Mouse (Mus musculus) frontal cortex, adult (tissue): ENCODE measurements at regions not wholly inside any gene's neighbourhood (a gene's known extent, or its start where the extent isn't known, plus 50 kb on each side); places are given as distances from the start of the nearest gene placed in this dataset.
"Not testable (repeated sequence)": the region's sequence is repeated elsewhere in the genome, so short reads cannot be mapped to it uniquely, and the experiment has no call there.

Experiments used
- ATAC-seq: cut with Nextera tagmentation; 2 replicates; pipeline ENCODE4 v1.9.2; 2017; ENCODE audit warnings: mild to moderate bottlenecking, moderate library complexity, mixed read lengths; ENCODE audit not compliant: low TSS enrichment

DNA sequence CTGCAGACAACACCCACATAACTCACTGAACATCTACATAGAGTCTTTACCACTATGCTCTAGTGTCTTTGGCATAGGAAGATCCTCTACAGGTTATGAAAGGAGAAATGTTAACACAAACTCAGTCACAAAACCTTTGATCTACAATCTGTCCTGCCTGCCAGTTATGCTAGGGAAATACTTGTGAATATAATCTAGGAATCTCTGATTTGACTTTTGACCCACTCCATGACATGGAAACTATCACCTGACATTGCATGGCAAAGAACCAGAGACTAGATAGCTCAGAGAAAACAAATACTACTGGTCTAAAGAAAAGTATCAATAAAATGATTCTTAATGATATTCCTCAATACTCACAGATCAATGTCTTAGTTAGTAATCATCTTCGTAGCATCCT is 524.3 kb upstream of the Kif18a start:
- no peak for ATAC-seq

DNA sequence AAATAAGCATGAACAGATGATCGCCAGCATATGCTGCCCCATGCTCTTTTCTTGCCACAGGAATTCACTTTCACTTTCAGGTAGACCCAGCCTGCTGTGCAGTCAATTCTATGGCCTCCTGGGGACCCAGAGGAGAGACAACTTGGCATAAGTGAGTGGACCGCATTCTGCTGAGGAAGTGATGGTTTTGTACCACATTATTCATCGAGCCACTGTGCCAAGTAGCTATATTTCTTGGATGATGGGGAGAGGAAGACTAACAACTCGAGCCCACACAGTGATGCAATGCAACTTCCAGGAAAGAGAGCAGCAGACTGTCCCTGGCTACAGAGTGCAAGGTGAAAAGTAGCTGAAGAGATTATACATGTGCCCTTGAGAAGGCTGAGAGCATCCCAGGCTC is 515.8 kb upstream of the Kif18a start:
- ATAC-seq = peak; percentile 97

DNA sequence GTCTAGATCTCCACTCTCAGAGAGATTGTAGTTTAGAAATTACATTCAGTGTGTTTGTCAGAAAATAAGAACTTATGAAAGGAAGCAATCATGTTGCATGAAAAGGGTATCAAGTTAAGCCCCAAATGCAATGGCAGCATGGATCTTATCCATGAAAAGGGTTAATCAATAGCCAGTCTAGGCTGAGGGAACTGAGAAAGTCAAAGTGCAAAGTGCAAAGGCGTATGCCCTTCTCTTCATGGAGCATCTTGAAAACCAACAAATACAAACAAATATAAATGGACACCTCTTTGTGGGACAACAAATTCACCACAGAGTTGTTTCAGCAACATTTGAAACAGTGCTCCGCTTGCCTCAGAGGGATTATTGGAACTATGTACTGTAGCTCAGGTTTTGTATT is 514.1 kb upstream of the Kif18a start:
- no peak for ATAC-seq

DNA sequence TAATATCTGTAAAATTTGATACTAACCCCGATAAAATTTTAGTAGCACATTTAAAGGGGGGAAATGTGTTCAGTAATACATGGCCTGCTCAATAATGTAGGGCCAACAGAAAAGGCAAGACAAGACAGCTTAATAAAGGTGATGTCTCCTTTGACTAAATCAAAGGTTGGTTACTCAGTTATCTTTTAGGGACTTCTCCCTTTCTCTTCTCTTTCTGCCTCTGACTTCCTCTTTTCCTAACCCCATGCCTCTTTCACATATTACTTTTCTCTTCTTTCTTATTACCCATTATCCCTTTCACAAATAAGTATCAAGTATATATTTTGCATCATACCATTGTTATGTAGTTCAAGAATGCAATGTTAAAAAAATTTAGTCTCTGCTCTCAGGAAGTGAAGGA is 510.2 kb upstream of the Kif18a start:
- ATAC-seq = no peak

DNA sequence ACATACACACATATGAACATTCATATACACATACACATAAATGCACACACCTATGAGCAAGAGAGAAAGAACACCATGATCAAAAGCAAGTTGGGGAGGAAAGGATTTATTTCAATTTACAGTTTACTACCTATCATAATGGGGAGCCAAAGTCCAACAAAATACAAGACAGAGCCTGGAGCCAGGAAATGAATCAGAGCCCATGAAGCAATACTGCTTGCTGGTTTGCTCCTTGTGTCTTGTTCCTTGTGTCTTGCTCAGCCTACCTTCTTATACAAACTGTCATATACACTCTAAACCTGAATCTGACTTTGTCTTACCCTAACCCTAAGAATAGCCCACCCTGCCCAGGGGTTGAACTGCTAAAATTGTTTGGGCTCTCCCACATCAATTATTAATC is 497.1 kb upstream of the Kif18a start:
- no peak for ATAC-seq

DNA sequence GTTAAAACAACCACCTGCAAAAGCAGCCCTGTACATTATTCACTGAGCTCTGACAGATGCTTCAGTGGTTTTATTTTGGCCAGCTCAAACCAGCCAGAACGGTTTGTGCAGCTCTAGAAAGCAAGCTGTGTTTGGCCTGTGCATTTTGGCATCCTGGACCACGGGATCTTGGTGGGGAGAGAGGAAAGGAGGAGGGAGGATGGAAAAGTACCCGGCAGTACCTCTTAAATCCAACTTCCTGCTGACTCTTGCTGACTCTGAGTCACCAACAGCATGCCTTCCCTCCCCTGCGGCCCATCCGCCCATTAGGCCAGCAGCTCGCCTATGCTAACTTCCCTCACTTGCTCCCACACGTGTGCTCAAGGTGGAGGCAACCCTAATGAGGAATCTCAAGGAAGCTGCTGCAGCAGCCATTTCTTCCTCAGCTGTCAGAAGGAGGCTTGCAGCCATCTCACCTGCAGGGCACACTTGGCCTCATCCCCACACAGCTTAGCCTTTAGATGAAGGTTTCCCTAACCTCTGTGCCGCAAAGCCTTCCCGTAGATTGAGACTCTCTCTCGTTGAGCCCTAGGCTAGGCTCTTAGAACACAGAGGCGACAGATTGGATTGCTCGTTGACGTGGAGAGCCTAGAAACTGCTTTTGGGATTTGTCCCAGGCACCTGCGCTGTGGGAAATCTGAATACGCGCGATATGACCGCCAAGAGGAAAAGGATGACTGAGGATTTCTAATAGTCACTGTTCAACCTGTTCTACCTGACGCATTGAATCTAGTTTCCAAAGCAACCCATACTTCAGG is 495.2 kb upstream of the Kif18a start:
- peak; percentile 82 for ATAC-seq

DNA sequence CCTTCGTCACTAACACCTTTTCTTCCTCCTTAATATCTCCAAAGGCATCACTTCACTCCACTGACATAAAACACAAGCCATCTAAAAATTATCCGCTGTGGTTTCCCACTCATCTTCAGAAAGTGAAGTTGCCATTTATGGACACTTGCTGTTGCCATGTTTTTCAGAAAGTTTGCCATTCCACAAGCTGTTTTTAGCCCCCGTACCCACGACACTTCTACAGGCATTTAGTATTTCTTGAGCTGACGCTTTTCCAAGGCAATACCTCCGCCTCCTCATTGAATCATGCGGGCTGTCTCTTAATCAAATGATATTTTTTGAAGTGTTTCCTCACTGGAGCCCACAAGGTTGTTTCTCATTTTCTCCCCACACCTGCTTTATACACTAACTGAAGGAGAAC is 491.4 kb upstream of the Kif18a start:
- peak; percentile 74 for ATAC-seq

DNA sequence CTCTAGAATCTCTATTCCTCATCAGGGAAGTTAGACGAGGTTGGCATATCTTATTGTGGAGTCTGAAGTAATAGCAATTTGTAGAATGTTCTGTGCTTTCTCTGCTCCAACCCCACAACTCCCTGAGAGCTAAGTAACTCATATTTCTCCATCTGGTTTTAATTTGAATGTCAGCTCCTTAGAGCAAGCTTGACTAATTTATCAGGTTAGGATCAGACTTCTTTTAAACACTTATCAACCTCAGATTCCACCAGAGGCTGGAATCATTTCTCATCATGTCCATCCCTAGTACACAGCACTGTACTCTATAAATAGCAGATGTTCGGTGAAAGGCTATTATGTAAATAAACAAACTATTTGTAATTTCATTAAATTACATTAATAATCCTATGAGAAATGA is 485.4 kb upstream of the Kif18a start:
- ATAC-seq = peak; percentile 73

DNA sequence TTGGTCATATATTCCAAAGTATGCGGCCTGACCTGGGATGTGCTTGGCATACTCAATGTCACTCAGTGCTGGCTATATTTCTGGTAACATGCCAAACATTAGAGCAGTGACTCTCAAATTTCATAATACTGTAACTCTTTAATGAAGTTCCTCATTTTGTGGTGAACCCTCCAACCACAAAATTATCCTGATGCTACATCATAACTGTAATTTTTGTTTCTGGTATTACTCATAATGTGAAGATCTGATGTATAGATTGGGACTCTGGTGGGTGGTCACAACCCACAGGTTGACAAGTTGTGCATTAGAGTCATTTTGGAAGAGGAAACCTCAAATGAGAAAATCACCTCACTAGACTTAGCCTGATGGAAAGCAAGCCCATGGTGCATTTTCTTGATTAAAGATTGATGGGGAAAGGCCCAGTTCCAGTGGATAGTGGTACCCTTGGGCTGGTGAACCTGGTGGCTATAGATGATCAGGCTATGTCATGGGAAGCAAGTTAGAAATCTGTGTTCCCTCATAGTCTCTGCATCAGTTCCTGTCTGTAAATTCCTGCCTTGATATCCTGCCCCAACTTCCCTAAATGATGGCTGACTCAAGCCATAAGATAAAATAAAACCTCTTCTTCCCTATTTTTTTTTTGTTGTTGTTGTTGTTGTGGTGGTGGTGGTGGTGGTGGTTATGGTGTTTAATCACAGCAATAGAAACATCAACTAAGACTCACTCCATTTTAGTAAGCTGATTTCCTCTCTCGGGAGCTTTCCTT is 483.5 kb upstream of the Kif18a start:
- ATAC-seq = no peak

DNA sequence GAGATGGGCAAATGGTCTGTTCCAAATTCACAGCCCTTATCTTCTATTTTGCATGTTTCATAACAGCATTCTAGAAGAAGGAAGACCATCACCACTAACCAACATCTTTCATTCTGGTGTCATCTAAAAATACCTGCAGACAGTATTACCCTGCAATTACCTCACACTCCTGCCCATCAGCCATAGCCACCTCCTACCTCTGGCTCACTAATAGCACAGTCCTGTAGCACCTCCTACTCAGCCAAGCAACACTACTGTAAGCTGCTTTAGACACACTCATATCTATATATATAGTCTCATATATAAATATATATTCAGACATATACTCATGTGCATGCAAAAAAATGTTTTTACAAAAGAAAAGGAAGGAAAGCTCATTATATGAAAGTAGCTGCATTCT is 468.2 kb upstream of the Kif18a start:
- peak; percentile 92 for ATAC-seq

DNA sequence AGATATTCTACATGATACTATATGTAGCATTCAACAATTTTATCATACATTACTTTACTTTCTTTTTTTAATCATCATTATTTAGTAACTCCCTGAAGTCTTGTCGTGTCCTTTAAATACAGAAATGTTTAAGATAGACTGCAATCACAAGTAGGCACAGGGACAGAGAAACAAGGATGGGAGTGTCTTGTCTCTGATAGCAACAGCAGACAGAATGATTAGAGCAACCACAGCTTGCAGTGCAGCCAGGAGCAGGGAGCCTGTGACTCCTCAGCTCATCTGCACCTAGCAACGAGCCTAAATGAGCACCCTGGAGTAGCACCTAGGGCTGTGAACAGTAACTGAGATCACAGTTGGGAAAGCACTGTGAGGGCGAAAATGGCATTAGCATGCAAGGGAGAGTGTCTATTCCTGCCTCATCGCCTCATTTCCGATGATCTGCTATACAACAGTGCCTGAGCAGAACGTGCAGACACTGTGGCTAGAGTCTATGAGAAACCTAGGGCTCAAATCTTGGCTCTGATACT is 467.4 kb upstream of the Kif18a start:
- peak; percentile 71 for ATAC-seq

DNA sequence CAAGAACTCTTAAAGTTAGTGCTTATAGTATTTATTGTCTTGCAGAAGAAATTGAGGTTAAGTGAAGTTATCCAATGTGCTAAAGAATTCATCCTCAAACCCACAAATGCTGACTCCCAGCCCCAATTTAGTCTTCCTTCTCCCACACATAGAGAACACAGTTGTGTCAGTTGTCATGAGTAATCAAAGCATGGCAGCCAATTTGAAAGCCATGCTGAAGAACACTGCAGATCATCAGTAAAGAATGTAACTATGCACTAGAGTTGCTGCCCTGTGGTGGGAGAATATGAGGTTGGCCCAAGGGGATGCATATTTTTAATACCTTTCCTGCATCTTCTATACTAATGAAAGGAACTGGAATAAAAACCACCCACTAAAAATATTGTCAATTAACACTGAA is 464.0 kb upstream of the Kif18a start:
- ATAC-seq = no peak

DNA sequence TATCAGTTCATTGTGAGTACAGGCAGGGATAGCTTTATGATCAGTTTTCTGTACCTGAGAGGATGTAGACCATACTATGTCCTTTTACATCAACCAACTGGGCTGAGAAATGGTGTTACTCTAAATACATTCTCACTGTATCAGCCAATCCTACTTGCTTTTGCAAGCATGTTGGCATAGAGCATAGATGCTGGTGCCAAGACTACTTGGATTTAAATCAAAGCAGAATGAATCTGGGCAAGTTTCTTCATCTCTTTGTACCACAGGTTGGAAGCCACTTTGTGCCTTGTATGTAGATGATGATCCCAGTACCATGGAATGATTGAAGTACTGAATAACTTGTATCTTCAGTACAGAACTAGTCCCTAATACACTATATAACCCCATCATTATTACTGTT is 456.5 kb upstream of the Kif18a start:
- no peak for ATAC-seq

DNA sequence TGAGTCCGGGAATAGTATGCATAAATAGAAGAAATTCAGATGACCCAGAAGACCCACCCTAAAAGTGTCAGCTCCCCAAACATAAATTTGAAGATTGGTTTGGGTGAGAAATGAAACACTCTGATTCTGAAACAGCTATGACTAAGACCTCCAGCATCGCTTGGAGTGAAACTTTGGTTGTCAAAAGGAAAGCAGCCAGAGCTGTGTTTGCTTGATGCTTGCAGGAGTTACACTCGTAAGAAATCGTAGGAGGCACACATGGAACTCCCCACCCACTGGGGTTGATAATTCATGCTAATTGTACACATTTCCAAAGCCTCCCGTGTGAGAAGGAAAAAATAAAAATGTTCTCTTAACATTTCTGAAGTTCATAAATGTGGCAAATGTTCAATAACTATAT is 454.6 kb upstream of the Kif18a start:
- peak; percentile 92 for ATAC-seq

DNA sequence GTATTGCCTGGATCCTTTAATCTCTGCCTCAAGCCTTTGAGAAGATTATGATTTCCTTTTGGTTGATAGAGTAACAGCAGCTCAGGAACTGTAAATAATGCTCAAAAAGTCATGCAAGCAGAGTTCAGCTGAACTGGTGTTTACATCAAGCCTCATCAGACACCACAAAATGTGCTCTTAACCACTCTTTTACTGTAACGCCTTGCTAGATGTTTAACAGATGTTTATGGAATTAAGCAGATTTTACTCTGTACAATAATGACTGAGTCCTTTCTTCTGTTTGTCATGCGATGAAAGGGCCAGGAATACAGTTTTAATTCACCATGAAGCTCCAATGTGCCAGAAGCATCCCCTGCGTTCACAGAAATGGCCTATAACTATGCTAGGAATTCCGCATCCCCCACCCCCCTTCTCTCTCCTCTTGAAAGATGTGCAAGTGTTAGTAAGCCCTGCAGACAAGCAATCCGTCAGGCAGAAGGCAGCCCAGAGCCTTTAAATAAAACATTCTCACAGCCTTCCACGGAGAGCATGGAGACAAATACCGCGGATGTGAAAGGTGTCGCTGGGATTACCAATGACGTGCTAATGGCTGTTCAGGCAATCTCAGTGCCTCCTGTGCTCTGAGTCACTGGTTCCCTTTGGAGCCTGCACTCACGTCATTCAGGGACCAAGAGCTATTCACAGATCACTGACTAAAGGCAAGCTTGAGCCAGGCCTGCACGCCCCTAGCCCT is 453.3 kb upstream of the Kif18a start:
- peak; percentile 53 for ATAC-seq

DNA sequence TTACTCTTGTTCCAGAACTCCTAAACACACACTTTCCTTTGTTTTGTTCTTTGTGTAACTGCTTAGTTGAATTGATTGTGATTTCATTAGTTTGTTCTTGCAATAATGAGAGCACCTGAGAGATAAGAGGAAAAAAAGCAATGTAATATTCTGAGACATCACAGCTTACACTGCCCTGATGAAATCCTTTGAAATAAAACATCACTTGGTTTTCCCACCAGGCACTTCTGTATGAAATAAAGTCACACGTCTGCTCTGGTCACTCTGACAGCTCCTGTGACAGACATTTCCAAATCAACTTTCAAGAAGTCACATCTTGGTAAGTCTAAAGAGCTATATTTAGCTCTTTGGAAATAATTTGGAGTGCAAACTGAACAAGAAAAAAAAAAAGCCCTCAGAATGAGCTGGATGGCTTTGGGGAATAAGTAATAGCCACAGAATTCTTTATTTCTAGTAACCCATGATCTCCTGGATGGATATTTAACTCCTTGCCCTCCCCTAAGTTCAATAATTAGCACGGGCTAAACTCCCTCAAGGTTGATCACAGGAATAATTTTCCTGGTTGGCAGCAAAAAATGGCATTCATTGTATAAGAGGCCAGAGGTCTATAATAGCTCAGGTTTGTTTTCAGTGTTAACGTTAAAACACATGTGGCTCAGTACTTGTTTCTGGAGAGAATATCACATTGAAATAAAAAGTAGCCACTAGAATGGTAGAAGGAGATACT is 452.4 kb upstream of the Kif18a start:
- no peak for ATAC-seq

DNA sequence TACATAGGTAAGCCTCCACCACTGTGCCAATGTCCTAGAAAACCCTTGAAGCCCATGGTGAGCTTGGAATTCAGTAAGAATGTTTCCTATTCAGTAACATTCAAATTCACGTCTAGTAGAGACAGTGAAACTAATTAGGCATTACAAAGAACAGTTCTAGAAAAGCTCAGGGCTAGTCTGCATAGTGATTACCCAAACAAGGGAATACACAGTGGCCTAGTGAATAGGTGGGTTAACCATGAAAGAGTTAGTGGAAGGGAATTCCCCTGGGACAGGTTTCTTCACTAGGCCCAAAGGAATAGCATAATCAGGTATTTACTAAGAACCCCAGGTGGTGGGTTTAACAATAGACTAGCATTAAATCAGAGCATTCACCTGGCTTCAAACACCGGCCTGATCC is 436.7 kb upstream of the Kif18a start:
- not testable (repeated sequence) for ATAC-seq

DNA sequence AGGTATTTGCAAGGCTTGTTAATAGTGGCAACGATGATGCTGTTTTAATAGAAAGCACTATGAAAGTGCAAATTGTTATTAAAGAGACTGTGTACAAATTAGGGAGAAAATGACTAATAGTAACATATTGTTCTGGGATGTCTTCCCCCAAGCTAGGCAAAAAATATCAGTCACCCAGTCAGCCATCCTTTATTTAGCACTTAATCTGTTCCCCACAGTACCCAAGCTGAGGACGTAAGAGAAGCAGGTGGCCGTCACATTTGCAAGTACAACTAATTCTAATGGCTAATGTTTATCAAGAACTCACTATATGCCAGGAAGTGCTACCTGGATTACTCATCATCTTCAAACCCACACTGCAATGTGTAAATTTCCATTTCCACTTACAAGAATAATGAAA is 432.5 kb upstream of the Kif18a start:
- ATAC-seq = no peak

DNA sequence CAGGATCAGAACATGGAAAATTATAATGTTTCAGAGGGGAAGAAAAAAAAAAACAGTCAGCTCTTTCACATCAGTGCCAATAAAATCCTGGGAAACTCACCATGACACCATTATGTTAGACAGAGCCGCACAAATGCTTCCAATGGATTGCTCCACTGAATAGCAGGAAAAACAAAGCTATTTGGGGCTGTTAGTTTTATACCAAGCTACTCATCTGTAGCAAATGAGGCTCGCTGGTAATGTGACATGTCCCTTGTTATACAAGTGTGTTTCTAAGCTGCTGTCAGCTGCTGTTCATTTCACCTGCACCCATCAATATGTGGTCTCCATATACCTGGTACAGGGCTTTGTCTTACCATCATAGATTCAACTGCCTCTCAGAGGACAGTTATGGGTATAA is 426.1 kb upstream of the Kif18a start:
- ATAC-seq = no peak

DNA sequence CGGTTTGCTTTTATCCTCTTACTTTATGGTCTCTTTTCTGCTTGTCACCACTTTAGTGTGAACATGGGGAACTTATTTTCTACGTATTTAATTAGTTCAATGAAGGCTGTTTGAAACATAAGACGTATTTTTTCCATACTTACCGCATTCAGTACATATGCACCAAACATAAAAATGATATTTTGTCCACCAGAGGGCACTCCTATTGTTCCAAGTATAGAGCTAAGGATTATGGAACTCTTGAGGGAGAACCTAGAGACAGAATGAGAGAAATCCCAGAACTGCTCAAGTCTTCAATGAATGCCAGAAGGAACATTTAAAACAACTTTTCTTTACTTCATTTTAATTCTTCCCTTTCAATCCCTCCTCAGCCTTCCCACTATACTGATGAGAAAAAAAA is 403.4 kb upstream of the Kif18a start:
- peak; percentile 93 for ATAC-seq

DNA sequence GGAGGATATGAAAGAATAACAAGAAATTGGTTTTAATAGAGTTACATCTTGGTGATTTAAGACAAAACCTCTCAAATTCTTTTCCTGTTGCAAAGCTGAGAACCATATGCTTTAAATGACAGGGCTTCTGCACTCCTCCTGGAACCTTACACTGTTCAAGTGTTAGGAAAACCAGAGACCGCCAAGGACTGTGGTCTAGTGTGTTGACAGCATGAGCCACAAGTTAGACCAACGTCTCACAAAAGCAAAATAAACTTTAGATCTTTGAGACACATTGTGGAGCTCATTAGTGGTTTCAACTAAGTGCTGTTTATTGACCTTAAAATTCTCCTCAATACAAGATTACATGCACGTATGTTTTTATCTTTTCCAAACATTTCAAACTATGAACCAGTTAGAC is 402.9 kb upstream of the Kif18a start:
- ATAC-seq = no peak
